Mouse (Mus musculus): ENCODE results near the gene Zfp758.

- no peak for TF ChIP-seq CTCF (IDR thresholded peaks at IDR 0.05; ENCODE audit: control insufficient read depth, insufficient read depth, insufficient read length)
- no peak for TF ChIP-seq USF1 (IDR thresholded peaks at IDR 0.05; ENCODE audit: low read depth)
- no peak for TF ChIP-seq MYOG (IDR thresholded peaks at IDR 0.05; ENCODE audit: control insufficient read depth, extremely low read depth, insufficient read length)
- no peak for TF ChIP-seq MAX (IDR thresholded peaks at IDR 0.05)
- no peak for TF ChIP-seq MYOD1 (IDR thresholded peaks at IDR 0.05; ENCODE audit: control insufficient read depth, insufficient read length, low read depth)
- no peak for TF ChIP-seq CEBPB (IDR thresholded peaks at IDR 0.05; ENCODE audit: low read depth)
These were observed 2.6 kb downstream of the Zfp758 start for GRCm38 (mm10) chr17:22363895-22364294.
